Mouse (Mus musculus): Measurements from ENCODE around the gene Klrb1c. TPM values are rescaled to one million over a fixed set of nuclear protein-coding genes. Genes with fewer than 3 reads are reported as not detected.

The Klrb1c gene
- polyA plus RNA-seq (2011; ENCODE audit: insufficient read depth, insufficient read length, low read depth, missing spikeins) = not detected in 2 replicates

DNA sequence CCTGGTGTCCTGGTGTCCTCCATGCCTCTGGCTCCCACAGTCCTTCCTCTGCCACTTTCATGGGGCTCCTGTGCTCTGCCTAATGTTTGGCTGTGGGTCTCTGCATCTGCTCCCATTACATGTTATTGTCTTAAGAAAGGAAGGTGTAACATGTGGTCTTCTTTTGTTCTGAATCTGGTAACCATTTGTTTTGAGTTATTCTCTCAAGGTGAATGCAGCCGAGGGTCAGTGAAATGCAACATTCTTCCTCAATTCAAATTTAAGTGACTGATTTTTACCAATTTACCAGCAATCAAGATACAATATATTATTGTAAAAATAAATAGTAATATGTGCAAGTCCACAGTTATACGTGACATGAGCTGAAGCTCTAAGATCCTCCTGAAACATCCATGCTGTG is at the start of gene Klrb1c:
Gene Klrb1c (minus strand): TSS at position 101 of the 400 bp plus-strand sequence.
- no peak for TF ChIP-seq EP300 (IDR thresholded peaks at IDR 0.05; ENCODE audit: insufficient read depth, low read depth, low read length)
- TF ChIP-seq CTCF (IDR thresholded peaks at IDR 0.05; ENCODE audit: low read depth, low read length) = no peak
- TF ChIP-seq POLR2A (IDR thresholded peaks at IDR 0.05; ENCODE audit: insufficient read depth, low read length) = no peak
- H3K9me3 ChIP-seq (replicated peaks; ENCODE audit: control insufficient read depth, insufficient read depth, low read length, poor library complexity, severe bottlenecking) = no peaks in the 10 kb centered on the region
- no peak within 1 kb of the TSS for H3K4me3 ChIP-seq (ENCODE audit: low read depth, low read length)
- H3K27me3 ChIP-seq (ENCODE audit: control insufficient read depth, insufficient read depth, low read length, poor library complexity, severe bottlenecking) = no peaks in the 10 kb centered on the region; the same call in 1 of the 2 replicates
- H3K4me1 ChIP-seq (ENCODE audit: control insufficient read depth, insufficient read depth, low read length) = no peaks in the 10 kb centered on the region
- no peaks in the 10 kb centered on the region for H3K36me3 ChIP-seq (ENCODE audit: control insufficient read depth, insufficient read depth, low read length, poor library complexity, severe bottlenecking)
- no peak within 1 kb of the TSS for H3K27ac ChIP-seq (ENCODE audit: insufficient read depth, low read length)
- H3K9ac ChIP-seq (ENCODE audit: low read depth, poor library complexity, severe bottlenecking) = no peak within 1 kb of the TSS

DNA sequence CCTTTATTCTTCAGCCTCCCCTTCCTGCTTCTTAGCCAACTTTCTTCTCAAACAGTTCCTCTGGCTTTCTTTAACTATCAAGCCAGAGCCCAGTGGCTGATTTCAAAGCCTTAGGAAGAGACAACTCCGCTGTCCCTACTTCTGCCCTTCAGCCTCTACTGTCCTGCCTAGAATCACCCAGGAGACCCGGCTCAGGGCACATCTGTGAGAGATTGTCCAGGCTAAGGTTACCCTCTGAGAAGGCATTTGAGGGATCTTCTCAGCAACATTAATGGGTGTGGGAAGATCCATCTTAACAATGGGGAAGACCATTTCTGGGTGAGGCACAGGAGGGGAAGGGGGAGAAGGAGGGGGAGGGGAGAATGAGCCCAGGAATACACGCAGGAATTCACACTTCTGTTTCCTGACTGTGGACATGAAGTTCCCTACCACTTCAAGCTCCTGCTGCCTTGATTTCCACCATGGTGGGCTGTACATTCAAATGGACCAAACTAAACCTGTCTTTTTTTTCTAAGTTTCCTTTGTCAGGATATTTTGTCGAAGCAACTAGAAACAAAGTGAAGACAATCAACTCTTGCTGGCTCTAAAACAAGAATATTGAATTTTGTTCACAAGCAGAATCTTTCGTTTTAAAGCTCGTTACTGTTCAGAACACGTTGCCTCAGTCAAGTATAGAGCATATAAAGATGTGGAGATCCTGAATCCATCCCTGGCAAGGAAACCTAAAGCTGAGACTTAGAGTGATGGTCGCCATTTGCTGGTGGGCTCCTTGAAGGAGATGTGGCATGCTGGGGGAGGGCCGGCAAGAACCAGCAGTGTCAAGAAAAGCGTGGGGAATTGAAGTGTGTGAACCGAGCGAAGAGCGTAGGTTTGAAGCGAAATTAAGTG is 48.7 kb upstream of the Klrb1c start:
- Histone ChIP-seq H3K36me3 (ENCODE audit: control insufficient read depth, insufficient read depth, low read length, poor library complexity, severe bottlenecking) (no peaks in the 10 kb centered on the region), H3K4me3 (ENCODE audit: low read depth, low read length) (peak overlapping the region; percentile 87), H3K27ac (ENCODE audit: insufficient read depth, low read length) (no peak overlapping the region; the same call in 1 of the 2 replicates), H3K4me1 (ENCODE audit: control insufficient read depth, insufficient read depth, low read length) (no peaks in the 10 kb centered on the region), H3K27me3 (ENCODE audit: control insufficient read depth, insufficient read depth, low read length, poor library complexity, severe bottlenecking) (no peaks in the 10 kb centered on the region), H3K9me3 (replicated peaks; ENCODE audit: control insufficient read depth, insufficient read depth, low read length, poor library complexity, severe bottlenecking) (no peaks in the 10 kb centered on the region), H3K9ac (ENCODE audit: low read depth, poor library complexity, severe bottlenecking) (peak overlapping the region; percentile 73)
- TF ChIP-seq EP300 (IDR thresholded peaks at IDR 0.05; ENCODE audit: insufficient read depth, low read depth, low read length) (no peak), CTCF (IDR thresholded peaks at IDR 0.05; ENCODE audit: low read depth, low read length) (no peak), POLR2A (IDR thresholded peaks at IDR 0.05; ENCODE audit: insufficient read depth, low read length) (no peak)

DNA sequence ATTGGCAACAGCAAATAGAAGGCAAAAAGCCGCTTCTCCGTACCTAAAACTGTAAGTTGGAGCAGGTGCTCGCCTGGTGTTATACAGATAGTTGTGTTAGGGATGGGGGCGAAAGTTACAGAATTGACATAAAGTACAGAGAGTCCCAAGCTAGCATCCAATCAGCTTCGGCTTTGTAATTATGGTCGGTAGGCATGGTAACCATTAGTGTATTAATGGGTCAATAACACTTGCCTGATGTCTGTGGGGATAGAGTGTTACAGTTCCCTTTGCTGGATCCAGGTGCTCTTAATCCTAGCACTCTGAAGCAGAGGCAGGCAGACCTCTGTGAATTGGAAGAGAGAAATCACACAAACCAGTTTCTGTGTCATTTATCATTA is 47.9 kb upstream of the Klrb1c start:
- Histone ChIP-seq H3K4me3 (ENCODE audit: low read depth, low read length) (no peak overlapping the region), H3K4me1 (ENCODE audit: control insufficient read depth, insufficient read depth, low read length) (no peaks in the 10 kb centered on the region), H3K27me3 (ENCODE audit: control insufficient read depth, insufficient read depth, low read length, poor library complexity, severe bottlenecking) (no peaks in the 10 kb centered on the region), H3K9ac (ENCODE audit: low read depth, poor library complexity, severe bottlenecking) (peak overlapping the region; percentile 73; the same call in 1 of the 2 replicates), H3K27ac (ENCODE audit: insufficient read depth, low read length) (no peak overlapping the region; the same call in 1 of the 2 replicates), H3K36me3 (ENCODE audit: control insufficient read depth, insufficient read depth, low read length, poor library complexity, severe bottlenecking) (no peaks in the 10 kb centered on the region), H3K9me3 (replicated peaks; ENCODE audit: control insufficient read depth, insufficient read depth, low read length, poor library complexity, severe bottlenecking) (no peaks in the 10 kb centered on the region)
- TF ChIP-seq CTCF (IDR thresholded peaks at IDR 0.05; ENCODE audit: low read depth, low read length) (no peak), EP300 (IDR thresholded peaks at IDR 0.05; ENCODE audit: insufficient read depth, low read depth, low read length) (no peak), POLR2A (IDR thresholded peaks at IDR 0.05; ENCODE audit: insufficient read depth, low read length) (no peak)

DNA sequence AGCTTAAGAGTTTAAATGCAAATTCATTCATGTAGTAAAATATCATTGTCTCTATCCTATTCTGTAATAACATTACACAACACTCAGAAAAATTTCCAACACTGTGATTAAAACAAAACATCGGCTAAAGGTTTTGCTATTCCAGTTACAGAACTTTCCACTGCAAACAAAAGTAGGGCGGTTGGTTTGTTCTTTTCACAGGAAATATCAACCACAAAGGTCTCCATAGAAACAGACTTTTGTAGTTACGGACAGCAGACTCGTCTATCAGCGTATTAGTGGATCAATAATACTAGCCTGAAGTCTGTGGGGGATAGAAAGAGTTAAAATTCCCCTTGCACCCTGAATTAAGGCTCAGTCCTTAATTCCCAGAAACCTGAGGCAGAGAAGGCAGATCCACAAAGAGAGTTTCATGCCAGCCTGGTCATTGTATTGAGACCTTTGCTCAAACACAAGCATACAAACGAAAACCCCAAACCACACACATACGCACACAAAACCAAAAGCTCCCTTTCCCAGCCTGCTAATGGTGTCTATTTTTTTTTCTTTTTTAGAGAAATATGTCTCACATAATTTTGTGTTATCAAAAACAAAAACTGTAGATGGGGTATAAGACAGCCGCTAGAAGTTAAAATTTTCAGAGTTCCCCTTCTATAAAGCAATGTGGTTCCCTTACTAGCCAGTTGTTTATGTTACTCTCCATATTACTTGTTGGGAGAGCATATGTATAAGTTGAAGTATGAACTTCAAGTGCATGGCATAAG is 47.4 kb upstream of the Klrb1c start:
- no peak overlapping the region for H3K27ac ChIP-seq (ENCODE audit: insufficient read depth, low read length)
- no peaks in the 10 kb centered on the region for H3K27me3 ChIP-seq (ENCODE audit: control insufficient read depth, insufficient read depth, low read length, poor library complexity, severe bottlenecking)
- no peaks in the 10 kb centered on the region for H3K36me3 ChIP-seq (ENCODE audit: control insufficient read depth, insufficient read depth, low read length, poor library complexity, severe bottlenecking)
- no peak for TF ChIP-seq EP300 (IDR thresholded peaks at IDR 0.05; ENCODE audit: insufficient read depth, low read depth, low read length)
- no peak for TF ChIP-seq POLR2A (IDR thresholded peaks at IDR 0.05; ENCODE audit: insufficient read depth, low read length)
- TF ChIP-seq CTCF (IDR thresholded peaks at IDR 0.05; ENCODE audit: low read depth, low read length) = no peak
- no peaks in the 10 kb centered on the region for H3K9me3 ChIP-seq (replicated peaks; ENCODE audit: control insufficient read depth, insufficient read depth, low read length, poor library complexity, severe bottlenecking)
- H3K4me3 ChIP-seq (ENCODE audit: low read depth, low read length) = no peak overlapping the region
- H3K4me1 ChIP-seq (ENCODE audit: control insufficient read depth, insufficient read depth, low read length) = no peaks in the 10 kb centered on the region
- H3K9ac ChIP-seq (ENCODE audit: low read depth, poor library complexity, severe bottlenecking) = no peak overlapping the region

DNA sequence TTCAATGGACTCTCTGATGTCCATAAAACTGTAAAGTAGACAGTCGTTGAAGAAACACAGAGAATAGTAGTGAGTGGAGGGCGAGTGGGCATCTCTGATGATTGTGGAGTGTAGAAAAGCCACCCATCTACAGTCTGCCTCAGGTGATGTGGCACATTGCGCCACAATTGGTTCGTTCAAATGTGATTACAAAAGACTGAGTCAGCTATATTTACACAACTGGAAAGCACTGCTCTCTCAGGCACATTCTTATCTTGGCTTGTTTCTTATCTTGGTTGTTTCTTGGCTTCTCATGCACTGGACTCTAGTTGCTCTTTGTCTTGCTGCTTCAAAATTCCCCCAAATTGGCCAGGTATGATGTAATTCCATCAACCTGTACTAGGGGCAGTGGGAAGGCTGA is 46.6 kb upstream of the Klrb1c start:
- H3K9ac ChIP-seq (ENCODE audit: low read depth, poor library complexity, severe bottlenecking) = no peak overlapping the region
- TF ChIP-seq EP300 (IDR thresholded peaks at IDR 0.05; ENCODE audit: insufficient read depth, low read depth, low read length) = no peak
- H3K9me3 ChIP-seq (replicated peaks; ENCODE audit: control insufficient read depth, insufficient read depth, low read length, poor library complexity, severe bottlenecking) = no peaks in the 10 kb centered on the region
- H3K36me3 ChIP-seq (ENCODE audit: control insufficient read depth, insufficient read depth, low read length, poor library complexity, severe bottlenecking) = no peaks in the 10 kb centered on the region
- H3K27ac ChIP-seq (ENCODE audit: insufficient read depth, low read length) = no peak overlapping the region
- no peak overlapping the region for H3K4me3 ChIP-seq (ENCODE audit: low read depth, low read length)
- H3K27me3 ChIP-seq (ENCODE audit: control insufficient read depth, insufficient read depth, low read length, poor library complexity, severe bottlenecking) = no peaks in the 10 kb centered on the region
- H3K4me1 ChIP-seq (ENCODE audit: control insufficient read depth, insufficient read depth, low read length) = no peaks in the 10 kb centered on the region

Data from ES-Bruce4 (cell line).